Mouse (Mus musculus): ENCODE measurements at regions not wholly inside any gene's neighbourhood (a gene's known extent, or its start where the extent isn't known, plus 50 kb on each side); places are given as distances from the start of the nearest gene placed in this dataset.

DNA sequence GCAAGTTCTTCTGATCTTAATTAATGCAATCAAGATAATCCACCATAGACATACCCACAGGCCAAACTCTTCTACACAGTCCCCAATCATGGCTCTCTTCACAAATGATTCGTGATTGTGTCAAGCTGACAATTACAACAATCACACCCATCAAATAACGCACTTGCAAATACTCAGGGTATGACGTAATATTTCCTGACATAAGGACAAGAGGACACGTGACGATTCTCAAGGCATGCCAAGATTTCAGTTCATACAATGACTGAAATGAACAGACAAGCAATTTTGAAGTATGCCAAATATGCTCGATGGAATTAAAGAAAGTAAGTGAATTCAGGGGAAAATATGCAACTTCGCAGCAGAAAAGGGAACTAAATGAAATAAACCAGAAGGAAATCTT, 282.1 kb upstream of the Trib2 start:
- peak; percentile 54 for ATAC-seq (replicated peaks; ENCODE audit: poor library complexity, severe bottlenecking)

DNA sequence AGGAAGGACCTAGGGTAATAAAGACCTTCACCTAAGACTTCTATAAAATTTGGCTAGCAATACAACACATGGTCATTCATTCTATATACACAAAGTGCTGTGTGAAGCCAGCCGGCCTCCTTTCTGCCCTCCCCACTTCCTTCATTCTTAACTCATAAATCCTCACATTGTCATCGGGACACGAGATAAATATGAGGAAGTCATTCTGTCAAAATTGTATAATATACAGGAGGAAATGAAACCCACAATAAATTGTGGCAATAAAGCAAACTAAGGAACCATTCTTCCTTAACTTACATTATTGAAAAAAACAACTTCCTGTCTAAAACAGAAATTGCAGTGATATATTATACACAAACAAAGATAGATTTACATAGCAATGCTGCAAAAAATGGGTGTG, 275.9 kb upstream of the Trib2 start:
- peak; percentile 89 for ATAC-seq (replicated peaks; ENCODE audit: poor library complexity, severe bottlenecking)

DNA sequence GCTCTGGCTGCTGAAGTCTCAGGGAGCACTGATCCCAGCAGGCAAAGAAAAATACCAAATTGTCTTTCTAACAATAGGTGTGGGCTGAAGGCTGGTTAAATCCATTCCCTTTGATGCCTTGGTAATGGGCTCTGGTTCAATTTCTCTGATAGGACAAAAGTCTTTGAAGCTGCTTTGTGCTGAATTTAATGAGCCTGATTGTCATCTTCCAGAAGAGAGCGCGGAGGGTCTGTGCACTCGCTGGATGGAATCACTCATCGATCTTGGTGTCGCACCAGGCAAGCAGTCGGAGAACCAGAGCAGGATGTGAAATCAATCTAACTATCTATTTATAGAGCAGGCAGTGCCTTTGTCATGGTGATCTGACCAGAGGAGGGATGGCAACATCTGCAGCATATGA, 274.6 kb upstream of the Trib2 start:
- peak; percentile 51 for ATAC-seq (replicated peaks; ENCODE audit: poor library complexity, severe bottlenecking)

DNA sequence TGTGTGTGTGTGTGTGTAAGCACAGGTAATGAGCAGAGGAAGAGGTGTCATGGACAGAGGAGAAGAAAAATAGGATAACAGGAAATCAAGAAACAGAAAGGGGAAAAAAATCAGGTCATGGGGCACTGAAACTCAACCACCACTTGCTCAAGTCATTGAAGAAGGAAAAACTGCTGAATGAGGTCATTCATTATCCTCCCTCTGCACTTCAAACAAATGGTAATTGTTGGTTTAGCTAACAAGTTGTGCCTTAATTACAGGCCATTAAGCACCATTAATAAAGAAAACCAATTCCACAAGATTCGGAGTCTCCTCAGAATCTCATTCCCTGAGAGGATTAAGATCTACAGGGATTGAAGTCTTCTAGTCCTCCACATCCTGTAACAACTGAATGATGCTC, 266.5 kb upstream of the Trib2 start:
- ATAC-seq (replicated peaks; ENCODE audit: poor library complexity, severe bottlenecking), result no peak

DNA sequence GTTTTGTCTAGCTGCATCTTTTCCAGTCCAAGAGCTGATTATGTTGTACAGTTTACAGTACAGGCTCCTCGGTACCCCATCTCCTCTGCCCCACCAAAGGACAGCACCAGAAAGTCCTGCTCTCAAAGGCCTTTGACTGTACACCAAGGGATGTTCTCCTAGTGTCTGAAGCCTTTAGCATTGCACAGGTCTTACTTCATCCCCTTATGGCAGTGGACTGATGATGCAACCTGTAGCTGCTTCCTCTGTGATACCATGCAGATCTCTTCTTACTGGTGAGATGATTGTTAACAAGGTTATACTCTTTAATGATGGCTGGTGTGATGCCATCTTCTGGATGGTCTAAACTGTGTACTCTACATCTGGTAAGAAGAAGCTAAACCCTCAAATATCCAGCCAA, 260.5 kb upstream of the Trib2 start:
- ATAC-seq (replicated peaks; ENCODE audit: poor library complexity, severe bottlenecking), result peak; percentile 95

DNA sequence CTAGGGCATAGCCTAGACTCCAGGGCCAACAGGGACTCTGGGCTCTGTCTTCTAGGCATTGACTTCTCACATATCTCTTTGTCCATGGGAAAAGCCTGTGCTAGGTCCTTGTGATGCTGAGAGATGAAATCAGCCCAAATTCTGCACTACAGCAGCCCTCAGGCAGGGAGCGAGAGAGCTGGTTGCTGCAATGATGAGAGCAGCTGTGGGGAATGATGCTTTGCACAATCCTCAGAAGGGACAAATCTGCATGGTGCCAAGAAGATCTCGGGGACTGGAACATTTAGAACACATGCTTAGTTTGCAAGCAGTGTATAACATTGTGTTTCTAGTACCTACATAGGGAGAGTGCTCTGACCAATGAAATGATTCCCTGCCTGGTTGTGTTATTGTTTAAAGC, 259.2 kb upstream of the Trib2 start:
- no peak for ATAC-seq (replicated peaks; ENCODE audit: poor library complexity, severe bottlenecking)

DNA sequence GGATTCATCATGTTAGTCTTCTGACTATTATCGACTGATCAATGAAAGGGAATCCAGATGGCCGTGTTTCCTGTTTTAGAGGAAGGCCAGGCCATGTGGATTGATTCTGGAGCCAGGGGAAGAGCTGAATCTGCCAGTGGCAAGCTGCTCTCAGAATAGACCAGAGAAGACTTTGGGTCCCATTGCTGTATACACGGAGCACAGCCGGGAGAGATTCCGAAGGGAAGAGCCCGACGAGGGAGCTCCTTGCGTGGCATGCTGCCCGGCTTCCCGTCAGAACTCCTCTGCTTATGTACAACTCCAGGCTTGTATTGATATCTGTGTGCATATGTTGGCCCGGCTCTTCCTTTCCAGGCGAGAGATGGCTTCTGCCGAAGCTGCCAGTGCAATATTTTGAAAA, 252.2 kb upstream of the Trib2 start:
- no peak for ATAC-seq (replicated peaks; ENCODE audit: poor library complexity, severe bottlenecking)

DNA sequence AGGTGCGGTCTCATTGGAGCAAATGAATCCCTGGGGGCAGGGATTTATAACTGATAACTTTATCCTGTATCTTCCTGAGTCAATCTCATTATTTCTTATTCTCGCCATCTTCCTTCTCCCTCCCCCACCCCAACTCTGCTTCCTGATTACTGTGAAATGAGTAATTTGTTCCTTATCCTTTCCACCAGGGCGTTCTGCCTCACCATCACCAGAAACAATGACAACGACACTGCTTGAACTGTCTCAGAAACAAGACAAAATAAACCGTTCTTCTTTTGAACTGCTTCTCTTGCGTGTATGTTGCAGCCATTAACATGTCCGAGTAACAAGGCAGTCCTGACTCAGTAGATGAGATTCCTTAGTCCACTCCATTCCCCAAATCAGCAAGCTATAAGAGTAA, 246.0 kb upstream of the Trib2 start:
- ATAC-seq (replicated peaks; ENCODE audit: poor library complexity, severe bottlenecking), result no peak

DNA sequence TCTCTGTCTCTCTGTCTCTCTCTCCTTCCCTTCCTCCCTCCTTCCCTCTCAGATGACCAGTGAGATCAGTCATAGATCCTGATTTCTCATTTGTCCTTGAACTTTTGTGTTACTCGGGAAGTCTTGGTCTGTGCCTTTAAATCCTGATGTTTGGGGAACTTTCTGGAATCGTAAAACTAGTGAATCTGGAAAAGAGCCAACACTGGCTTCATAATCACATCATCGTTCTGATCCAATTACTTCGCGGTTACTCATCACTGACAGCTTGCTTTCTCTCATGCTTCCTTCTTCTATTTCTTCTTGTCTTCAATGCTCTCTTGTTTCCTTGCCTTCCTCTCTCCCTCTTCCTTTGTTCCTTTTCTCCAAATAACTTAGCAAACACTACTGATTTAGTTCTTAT, 243.7 kb upstream of the Trib2 start:
- ATAC-seq (replicated peaks; ENCODE audit: poor library complexity, severe bottlenecking), result no peak

DNA sequence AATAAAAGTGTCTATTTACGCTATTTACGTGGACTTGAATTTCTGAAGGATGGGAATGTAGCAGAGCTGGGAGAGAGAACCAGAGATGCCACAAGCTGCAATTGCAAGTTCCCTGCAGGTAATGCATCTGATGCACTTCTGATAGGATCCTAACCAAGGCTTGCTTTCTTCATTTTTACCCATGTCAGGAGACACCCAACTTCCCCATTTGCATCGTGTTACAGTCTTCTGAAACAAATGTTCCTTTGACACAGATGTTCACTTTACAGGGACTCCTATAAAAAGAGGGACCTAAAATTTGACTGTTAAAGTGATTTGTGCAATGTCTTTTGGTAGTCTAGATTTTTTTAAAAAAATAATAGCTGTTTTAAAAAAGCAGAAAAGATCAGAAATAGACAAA, 241.5 kb upstream of the Trib2 start:
- ATAC-seq (replicated peaks; ENCODE audit: poor library complexity, severe bottlenecking), result peak; percentile 57

DNA sequence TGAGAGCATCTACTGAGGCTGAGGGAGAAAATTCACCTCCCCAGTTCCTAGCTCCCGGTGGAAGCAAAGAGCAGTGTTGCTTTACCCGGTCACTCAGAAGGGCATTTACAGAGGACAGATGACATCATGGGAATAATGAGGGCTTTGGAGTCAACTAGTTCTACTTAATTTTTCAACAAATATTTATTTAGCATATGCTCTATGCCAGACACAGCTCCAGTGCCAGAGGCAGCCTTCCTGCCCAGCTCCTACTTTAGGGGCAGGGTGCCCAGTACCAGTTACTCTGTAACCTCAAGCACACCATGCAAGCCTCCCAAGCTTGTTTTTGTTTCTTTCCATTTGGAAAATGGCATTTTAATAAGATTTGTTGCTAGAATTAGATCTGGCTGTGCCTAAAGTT, 240.1 kb upstream of the Trib2 start:
- ATAC-seq (replicated peaks; ENCODE audit: poor library complexity, severe bottlenecking), result no peak

DNA sequence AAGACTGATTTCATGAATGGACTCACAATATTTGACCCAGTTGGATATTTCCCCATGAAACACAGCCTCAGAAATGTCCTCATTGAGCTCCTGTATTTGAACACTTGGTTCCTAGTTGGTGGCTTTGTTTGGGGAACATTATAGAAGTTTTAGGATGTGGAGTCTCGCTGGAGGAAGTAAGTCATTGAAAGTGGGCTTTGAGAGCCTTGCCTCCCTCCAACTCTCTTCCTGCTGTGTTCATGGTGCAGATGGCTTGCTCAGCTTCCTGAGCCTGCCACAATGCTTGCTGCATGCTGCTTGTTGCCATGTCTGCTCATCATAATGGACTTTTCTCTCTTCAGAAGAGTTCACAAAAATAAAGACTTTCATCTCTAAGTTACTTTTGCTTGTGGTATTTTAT, 239.5 kb upstream of the Trib2 start:
- ATAC-seq (replicated peaks; ENCODE audit: poor library complexity, severe bottlenecking), result peak; percentile 72

DNA sequence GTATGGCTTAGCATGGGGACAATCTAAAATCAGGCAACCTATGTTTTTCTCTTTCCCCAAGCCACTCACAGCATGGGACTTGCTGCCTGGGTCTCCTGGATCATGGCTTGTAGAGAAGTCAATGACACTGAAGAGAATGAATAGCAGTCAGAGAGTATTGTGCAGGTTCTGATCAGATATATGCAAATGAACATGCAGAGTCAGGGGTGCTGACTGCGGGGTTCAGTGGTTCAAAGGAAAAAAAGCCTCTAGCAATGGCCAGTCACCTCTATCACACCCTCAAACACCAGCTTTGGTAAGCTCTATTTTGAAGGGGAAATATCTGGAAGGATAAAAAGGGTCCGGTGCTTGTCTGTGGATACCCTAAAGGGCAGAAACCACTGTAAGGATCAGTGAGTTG, 237.9 kb upstream of the Trib2 start:
- ATAC-seq (replicated peaks; ENCODE audit: poor library complexity, severe bottlenecking), result no peak

DNA sequence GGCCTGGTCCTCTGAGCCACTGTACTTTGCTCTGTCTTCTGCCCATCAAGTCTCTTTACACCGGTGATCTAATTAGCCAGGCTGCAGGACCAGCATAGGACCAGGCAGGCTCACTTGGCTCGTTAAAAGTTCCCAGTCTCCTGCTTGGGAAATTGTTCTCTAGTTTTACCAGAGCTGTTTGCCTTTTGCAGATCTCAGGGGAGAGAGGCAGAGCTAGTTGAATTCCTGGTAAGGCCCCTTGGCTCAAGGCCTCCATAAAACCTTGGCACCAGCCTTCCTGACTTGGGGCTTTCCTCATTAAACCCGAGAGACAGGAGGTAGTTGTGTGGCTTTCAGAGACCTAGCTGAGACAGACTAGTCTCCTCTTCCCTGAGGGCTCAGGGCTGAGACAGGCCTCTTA, 237.0 kb upstream of the Trib2 start:
- ATAC-seq (replicated peaks; ENCODE audit: poor library complexity, severe bottlenecking), result no peak

DNA sequence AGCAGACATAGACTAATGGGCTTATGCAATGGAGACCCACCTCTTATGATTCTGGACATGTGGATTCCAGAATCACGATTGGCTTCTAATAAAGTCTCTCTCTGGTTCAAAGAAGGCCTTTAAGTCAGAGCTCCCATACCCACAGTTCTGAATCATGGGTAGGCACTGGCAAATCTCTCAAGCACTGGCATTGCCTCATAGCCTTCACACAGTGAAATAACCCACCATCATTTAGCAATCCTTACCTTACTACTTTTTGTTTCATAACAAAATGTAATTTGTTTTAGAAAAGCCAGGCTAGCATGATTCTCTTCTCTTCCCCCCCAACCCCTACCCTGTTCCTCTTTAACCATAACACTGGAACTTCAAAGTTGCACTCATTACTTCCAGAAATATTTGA, 236.3 kb upstream of the Trib2 start:
- ATAC-seq (replicated peaks; ENCODE audit: poor library complexity, severe bottlenecking), result peak; percentile 88

DNA sequence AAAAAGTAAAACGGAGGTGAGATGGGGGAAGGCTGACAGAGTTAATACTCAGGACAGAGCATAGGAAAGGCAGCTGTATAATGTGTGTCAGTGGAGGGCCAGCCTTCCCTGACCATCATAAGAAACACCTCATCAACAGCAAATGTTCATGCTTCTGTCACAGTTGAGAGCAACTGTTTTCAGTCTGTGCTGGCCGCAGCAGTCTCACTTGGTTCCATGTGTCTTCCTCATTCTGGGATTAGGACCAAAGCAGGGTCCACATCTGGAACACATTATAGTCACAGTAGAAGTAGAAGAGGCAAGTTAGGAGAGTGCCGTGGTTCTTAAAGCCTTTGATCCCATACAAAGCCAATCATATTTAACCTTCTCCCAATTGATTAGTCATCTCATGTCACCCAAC, 235.6 kb upstream of the Trib2 start:
- no peak for ATAC-seq (replicated peaks; ENCODE audit: poor library complexity, severe bottlenecking)

DNA sequence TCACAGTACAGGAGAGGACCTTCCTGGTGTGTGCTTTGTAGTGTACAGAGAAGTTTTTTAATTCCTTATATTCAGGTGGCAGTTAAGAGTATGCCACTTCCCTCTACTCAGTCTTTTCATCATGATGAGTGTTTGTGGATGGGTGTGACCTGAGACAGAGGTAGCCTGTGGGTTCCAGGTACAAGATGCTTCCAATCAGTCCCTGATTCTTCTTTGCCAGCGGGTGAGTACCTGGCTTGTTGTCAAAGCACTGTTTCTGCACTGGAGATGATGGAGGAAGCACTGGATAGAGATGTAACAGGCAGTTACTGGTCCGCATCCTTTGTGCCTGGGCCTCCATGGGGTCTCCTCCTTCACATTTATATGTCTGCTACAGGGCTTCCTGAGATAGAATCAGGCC, 234.7 kb upstream of the Trib2 start:
- ATAC-seq (replicated peaks; ENCODE audit: poor library complexity, severe bottlenecking), result no peak

DNA sequence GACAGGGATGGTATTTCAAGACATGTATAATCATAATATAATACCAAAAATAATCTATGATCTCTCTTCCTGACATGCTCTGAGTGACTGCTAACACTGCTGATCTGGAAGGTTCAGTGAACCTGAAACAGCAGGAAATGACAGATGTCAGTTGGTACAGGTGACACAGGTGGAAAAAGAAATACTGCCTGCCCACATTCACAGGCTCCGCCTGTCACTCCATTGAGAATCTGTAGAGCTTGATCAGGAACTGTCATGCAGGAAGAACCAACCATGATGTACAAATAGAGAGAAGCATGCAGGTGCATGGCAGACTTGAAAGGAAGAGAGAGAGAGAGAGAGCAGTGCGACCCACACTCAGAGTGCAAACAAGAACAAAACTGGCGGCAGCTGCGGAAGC, 232.8 kb upstream of the Trib2 start:
- ATAC-seq (replicated peaks; ENCODE audit: poor library complexity, severe bottlenecking), result no peak

DNA sequence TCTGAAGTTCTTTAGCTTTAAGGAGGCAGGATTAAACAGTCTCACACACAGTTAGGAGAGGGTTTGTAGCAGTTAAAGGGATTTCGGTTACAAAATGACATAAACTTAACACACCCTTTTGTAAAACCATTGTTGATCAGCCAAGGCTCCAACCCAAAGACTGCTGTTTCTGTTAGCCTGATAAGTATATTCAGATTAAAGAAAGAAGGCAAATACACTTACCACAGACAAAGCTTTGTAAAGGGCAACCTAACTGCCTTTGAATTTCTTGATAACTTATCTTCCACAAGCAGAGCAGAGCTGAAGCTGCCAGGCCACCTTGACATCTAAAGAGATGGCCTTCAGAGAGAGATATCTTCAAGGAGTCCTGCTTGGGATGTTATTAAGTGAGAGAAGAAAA, 229.9 kb upstream of the Trib2 start:
- ATAC-seq (replicated peaks; ENCODE audit: poor library complexity, severe bottlenecking), result no peak

DNA sequence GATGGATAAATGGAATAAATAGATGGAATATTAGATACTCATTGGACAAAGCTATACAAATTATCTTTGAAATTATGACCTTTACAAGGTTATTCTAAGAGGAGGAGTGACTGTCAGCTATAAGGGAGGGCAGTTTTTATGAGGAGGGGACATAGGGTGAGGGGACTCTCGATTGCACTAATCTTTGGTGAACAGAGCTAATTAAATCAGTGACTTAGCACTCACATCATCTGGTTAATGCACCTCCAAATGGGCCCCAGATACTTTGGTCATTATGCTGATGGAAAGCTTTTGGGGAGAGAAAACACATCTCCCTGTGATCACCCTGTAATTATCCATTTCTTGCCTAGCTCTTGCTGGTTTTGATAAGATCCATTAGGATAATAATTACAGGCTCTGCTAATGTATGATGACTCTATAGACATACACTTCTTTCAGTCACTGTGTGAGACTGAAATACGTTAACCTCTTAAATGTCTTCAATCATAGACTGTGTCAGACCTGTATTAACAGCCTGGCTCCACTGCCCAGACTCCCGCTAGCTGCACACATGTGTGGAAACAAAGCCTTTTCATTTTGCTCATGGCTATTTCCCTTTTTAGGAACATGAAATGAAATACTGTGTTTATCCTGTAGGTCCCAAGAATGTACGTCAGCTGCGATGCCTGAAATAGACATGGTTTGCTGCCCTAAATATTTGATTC, 229.2 kb upstream of the Trib2 start:
- ATAC-seq (replicated peaks; ENCODE audit: poor library complexity, severe bottlenecking), result no peak

DNA sequence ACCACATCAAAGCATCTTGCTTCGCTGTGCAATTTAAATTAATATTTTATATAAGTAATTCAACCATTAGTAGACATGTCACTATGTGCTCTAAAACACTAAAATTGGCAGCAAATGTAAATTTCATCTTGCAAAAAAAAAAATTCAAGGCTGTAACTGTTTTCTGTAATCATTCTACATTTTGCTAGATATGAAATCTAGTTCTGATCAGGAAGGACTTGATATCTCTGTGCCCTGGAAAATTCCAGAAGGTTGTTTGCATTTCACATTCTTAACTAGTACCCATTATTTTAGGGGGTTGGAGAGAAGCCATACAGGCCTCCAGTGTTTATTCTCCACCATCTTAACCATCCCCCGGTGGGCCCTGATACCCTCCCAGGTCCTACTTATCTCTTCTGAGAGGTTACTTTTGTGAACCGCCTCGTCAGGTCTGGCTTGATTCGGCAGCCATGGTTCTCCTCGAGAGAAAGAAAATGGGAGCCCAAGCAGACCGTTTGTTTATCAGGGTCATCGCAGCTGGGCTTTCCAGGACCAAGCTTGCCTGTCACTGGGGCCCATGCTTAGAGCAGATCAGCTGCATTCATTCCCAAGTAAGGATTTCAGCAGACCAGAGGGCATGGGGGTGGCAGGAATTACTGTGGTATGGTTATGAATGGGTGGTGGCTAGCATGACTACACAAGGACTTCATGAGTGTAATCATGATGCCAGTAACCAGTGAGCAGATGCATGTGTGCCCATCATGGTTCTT, 226.9 kb upstream of the Trib2 start:
- no peak for ATAC-seq (replicated peaks; ENCODE audit: poor library complexity, severe bottlenecking)

DNA sequence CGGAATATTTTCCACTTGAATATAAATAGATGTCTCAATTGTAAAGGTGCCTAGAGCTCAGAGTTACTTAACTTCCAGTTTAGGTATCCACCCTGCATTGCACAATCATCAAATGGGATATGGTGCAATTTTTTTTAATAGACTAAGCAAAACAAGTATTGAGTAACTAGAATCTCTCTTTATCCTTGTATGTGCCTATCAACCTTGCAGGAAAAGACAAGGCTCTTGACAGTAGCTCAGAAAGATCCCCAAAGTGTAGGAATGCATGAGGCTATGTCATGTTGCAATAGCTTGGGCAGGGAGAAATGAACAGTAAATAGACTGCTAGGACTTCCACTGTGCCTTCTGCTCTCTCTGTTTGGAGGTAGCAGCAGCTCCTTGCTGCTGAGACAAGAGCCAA, 225.6 kb upstream of the Trib2 start:
- peak; percentile 96 for ATAC-seq (replicated peaks; ENCODE audit: poor library complexity, severe bottlenecking)
